Mouse (Mus musculus): ENCODE measurements around the gene Chchd6.
A peak's percentile ranks its signal among the peaks of the same experiment; 100 is the strongest.

Gene Chchd6

DNA sequence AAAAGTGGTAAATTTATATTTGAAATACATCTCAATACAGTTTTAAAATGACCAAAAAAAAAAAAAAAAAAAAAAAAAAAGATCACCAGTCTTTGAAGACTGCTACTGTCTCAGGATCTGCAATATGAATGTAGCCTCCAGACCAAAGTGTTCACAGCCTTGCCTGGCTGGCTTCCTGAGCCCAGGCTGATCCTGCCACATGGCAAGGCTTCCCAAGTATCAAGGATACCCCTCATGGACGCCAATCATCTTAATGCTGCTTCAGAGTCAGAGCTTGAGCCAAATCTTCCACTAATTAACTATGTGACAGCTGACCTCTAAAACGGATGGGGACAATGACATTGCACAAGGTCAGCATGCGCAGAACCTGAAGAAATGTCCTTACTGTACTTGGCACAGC lies 3.9 kb downstream of the Chchd6 start:
- DNase-seq (ENCODE audit: inconsistent age in 2 of 2, low spot score in 1 of 2), result no peak

GRCm38 (mm10) chr6:89585696-89586095 lies 9.8 kb downstream of the Chchd6 start:
- DNase-seq (ENCODE audit: inconsistent age in 2 of 2, low spot score in 1 of 2), result peak; percentile 75 to 80

DNA sequence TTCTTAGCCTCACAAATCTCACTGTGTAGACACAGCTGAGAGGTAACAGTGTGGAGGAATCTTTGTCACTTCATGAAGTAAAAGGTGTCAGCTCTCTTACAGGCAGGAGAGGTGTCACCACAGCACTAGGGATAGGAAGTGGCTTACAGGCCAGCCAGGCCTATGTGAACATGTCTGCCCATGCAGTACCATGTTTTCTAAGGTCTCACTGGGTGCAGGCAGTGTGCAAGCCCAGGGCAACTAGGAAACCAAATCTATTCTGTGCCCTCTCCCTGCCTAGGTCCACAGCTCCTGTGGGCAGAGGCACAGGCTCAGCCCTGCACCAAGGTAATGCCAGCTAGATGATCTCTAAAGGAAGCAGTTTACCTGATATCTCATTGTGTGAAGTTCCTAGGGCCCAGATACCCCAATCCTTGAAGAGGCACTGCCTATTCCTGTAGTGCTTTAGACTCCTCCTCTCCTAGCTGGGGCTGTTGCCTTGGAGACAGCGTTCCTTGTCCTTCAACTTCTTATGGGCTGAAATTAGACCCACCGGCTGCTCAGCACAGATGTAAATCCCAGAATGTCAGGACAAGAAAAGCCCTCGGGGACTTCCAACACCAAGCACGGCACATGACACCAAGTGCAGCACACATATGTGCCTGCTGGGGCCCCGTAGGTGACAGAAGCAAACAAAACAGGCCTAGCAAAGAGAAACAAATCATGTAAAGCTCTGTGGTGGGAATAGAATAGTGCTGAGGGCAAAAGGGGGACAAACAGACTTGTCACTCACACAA lies 10.6 kb downstream of the Chchd6 start:
- DNase-seq (ENCODE audit: inconsistent age in 2 of 2, low spot score in 1 of 2), result peak; percentile 41 to 57

GRCm38 (mm10) chr6:89583170-89583569 lies 12.3 kb downstream of the Chchd6 start:
- no peak for DNase-seq (ENCODE audit: inconsistent age in 2 of 2, low spot score in 1 of 2)

- DNase-seq (ENCODE audit: inconsistent age in 2 of 2, low spot score in 1 of 2), result no peak
Measured at GRCm38 (mm10) chr6:89574641-89575040, 20.8 kb downstream of the Chchd6 start.

DNA sequence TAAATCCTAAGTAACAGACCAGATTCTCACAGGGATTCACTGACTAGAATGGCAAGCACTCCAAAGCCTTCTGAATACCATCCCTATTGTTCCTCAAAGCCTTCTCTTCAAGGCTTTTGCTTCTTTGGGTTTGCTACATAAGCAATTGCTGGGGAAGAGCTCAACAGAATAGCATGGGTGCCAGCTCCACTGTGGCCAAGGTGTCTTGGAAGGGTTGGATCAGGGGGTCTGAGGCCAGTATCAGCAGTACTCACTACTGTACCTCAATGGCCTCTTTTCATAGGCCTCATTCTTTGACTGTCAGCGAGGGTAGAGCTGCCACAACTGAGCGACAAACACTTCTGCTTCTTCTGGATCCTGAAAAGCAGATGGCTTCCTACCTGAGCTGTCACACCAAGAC lies 21.7 kb downstream of the Chchd6 start:
- DNase-seq (ENCODE audit: inconsistent age in 2 of 2, low spot score in 1 of 2), result no peak

- DNase-seq (ENCODE audit: inconsistent age in 2 of 2, low spot score in 1 of 2), result no peak
Measured at GRCm38 (mm10) chr6:89572921-89573636, 22.4 kb downstream of the Chchd6 start.

DNA sequence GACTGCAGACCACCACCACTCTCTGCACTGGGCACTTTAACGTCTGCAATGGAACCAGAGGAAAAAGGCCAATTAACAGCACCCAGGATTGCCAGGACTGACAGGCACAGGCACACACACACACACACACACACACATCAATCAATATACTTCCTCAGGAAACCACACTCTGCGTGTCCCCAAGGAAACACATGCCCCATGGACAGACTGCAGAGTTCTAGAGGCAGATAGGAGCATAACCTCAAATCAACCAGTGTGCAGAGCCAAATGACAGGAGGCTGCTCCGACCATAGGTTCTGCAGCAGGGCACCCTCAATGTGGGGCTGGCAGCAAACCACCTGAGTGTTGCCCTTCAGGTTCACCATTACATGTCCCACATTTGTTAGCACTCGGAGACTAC lies 26.1 kb downstream of the Chchd6 start:
- DNase-seq (ENCODE audit: inconsistent age in 2 of 2, low spot score in 1 of 2), result no peak

DNA sequence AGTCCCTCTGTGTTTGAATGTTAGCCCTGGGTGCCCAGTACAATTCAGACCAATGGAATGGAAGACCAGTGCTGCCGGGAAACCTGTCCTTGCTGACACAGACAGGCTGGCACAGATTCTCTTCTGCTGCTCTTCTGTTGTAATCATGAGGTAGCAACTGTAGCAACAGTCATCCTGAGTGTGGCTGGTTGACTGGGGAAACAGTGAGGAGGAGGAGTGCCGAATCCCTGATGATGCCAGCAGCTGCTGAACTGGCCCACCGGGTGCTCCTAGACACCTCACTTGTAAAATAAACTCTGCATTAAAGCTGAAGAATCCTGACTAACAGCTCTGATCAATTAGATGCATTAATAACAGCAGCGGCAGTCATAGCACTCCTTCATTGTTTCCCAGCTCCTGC lies 28.7 kb downstream of the Chchd6 start:
- peak in 1 of 2 experiments; percentile 37 for DNase-seq (ENCODE audit: inconsistent age in 2 of 2, low spot score in 1 of 2)

DNA sequence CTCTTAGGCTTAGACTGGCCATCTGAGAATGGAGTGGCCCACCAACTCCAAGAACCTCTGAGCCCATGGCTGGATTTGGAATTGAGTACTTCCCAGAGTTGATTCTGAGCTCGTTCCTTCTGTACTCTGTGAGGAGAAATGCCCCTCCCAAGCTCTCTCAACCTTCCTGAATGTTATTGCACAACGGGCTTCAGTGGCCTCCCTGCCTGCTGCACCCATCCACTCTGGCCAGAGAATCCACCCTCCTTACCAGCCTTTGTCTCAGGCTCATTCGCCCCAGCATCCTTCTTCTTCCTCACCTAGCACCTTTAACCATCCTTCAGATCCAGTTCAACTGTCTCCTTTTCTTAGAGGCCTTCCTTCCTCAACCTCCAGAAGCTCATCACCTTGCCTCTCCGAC lies 32.1 kb downstream of the Chchd6 start:
- no peak for DNase-seq (ENCODE audit: inconsistent age in 2 of 2, low spot score in 1 of 2)

DNA sequence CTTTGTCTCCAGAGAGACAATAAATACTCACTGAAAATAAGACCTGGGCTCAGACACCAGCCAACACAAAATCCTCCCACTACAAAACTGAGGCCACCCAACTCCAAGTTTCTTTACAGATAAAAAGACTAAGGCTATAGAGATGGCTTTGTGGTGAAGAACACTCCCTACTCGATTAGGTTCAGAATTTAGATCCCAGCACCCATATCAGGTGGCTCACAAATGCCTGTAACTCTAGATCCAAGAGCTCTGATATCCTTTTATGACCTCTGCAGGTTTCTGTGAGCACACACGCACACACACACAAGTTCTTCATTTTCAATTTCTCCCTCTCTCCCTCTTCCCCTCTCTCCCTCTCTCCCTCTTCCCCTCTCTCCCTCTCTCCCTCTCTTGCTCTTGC lies 34.6 kb downstream of the Chchd6 start:
- no peak for DNase-seq (ENCODE audit: inconsistent age in 2 of 2, low spot score in 1 of 2)

DNA sequence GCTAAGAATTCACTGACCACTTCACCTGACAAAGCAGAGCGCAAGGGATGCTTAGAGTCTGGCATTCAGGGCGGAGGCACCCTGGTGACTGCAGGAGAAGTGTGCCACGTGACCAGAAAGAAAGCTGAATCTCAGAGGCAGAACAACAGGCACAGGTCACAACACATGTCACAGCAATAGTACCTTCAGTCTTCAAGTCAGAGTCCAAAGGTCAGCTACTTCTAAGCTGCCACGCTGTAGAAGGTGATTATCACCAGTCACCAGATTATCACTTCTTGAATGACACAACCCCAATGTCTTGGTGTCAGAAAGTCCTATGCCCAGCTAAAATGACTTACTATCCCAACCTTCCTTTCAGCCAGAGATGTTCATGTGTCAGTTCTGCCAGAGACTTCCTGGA lies 37.8 kb downstream of the Chchd6 start:
- no peak for DNase-seq (ENCODE audit: inconsistent age in 2 of 2, low spot score in 1 of 2)

DNA sequence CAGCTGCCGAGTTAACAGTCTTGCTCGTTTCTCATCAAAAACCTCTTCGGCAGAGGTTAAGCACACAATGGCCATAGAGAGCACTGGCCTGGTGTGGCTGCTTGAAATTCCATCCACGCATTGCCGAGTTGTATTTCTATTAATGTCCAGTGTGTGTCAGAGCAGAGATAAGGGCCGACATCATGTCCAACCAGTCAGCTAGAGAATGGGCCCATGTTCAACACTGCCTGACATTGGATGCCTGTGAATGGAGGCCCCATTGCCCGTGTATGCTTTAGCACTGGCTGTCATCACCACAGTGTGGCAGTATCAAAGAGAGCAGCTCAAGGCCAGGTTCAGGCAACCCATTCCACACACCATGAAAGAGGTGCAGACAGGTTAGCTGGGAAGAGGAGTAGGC lies 38.9 kb downstream of the Chchd6 start:
- no peak for DNase-seq (ENCODE audit: inconsistent age in 2 of 2, low spot score in 1 of 2)

GRCm38 (mm10) chr6:89555971-89556370 lies 39.5 kb downstream of the Chchd6 start:
- DNase-seq (ENCODE audit: inconsistent age in 2 of 2, low spot score in 1 of 2), result no peak

DNA sequence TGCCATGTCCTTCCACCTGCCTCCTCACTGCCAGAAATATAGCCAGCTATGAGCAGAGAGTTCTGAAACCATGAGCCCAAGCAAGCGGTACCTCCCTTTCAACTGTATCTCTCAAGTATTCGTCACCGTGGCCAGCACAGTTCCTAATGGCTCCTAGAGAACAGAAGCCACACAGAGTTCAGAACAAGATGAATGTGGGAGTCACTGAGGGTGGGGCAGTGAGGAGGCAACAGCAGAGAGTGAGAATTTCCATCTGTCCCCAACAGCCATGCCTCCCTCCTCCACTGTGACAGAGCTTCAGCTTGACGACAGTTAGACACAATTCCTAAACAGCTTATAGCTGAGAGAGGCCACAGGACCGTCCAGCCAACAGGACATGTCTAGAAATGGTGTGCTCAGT lies 41.4 kb downstream of the Chchd6 start:
- DNase-seq (ENCODE audit: inconsistent age in 2 of 2, low spot score in 1 of 2), result no peak

GRCm38 (mm10) chr6:89553012-89553704 lies 42.3 kb downstream of the Chchd6 start:
- DNase-seq (ENCODE audit: inconsistent age in 2 of 2, low spot score in 1 of 2), result peak; percentile 79 to 94

DNA sequence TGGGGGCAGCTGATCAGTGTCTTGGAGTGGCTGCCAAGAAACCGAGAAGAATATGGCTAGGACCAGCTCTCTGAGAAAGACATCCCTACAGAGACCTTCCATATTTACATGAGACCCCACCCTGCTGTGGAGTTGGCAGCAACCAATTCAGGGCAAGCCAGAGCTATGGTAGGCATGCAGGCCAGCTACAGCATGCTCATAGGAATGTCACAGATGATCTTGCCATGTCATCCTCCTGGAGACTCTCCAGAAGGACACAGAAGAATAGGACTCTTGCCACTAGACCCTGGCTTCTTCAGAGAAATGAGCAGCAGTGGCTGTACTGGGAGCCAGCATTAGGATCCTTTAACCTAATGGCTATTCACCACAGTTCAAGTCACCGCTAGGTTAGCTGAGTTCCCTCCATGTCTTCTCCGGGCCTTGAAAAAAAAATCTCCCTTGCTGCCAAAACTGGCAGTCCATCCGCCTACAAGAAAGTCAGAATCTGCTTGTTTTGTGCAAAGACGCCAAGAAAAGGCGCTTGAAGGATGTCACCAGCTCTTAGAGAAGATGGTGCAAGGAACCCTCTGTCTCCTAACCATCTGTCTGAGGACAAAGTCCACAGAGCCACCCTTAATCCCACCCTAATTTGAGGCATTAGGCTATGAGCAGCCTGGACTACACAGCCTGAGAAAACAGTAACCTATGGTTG lies 43.0 kb downstream of the Chchd6 start:
- DNase-seq (ENCODE audit: inconsistent age in 2 of 2, low spot score in 1 of 2), result no peak

- DNase-seq (ENCODE audit: inconsistent age in 2 of 2, low spot score in 1 of 2), result no peak
Measured at GRCm38 (mm10) chr6:89549157-89549556, 46.3 kb downstream of the Chchd6 start.

DNA sequence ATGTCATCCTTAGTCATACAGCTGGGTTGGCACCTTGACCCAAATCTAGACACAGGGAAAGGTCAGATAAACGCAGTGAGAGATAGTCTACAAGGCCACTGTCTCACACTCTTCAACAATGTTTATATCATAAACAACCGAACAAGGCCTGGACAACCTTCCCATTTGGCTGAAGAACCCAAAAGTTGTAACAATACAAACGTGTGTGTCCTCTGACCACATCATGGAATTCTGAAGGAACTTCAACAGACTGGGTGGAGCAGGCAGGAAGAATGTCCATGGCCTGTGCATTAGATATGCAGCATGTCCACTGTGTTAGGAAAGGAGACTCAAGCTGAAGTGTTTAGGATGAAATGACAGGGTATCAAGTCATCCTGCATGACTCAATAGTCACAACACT lies 47.5 kb downstream of the Chchd6 start:
- peak in 1 of 2 experiments; percentile 82 for DNase-seq (ENCODE audit: inconsistent age in 2 of 2, low spot score in 1 of 2)

DNA sequence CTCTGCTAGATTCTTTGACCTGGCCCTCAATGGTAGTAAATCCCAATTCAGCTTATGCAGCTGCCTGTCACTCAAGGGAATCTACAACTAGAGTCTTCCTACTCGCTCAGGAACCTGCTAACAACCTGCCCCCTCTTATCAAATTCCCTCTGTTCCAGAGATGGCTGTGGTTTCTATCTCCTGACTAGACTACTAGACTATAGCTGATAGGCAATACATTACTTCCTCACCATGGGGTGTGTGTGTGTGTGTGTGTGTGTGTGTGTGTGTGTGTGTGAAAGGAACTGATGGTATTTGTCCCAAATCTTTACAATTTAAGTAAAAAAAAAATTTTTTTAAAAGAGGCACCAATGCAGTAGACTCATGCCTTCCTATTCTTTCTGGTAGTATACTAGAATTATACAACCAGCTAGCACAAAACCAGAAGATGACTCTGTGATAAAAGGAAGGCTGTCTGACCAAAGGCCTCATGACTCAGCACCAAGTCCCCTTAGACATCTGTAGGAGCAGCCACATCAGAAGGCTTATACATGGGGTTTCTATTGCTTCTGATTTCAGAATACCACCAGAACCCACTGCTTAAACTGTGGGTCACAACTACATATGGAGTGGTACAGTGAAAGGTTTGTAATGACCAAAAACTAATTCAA lies 57.2 kb downstream of the Chchd6 start:
- no peak for DNase-seq (ENCODE audit: inconsistent age in 2 of 2, low spot score in 1 of 2)
